ENCODE assay signal across 10 mouse cellular contexts in the genomic region with DNA sequence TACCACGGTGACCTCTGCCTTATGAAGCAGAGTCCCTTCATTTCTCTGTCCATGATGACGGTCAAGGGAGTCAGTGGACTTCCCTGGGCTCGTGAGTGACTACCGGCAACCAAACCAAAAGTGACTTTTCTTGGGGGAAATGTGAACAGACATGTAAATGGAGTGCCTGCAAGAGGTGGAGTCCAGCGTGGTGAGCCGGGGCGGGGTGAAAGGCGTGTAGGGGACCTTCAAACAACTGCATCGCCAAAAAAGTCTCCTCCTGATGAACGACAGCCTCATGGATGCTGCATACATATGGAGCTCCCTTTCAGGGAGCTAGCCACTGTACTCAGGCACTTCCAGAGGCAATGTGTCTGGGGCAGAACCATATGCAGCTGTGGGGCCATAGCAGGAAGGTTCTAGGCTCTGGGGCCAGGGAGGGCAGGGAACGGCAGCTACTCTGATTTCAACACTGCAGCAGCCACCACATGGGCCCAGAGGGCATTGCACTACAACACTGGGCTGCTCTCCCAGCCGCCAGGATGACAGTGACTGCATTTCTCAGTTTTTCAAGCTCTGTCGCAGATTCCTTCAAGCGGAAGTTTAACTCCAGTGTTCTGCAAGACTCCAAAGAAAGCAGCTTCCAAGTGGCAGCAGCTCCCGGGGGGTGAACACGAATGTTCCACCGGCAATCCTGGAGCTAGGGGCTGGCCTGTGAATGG. TPM values are rescaled to one million over a fixed set of nuclear protein-coding genes. Genes with fewer than 3 reads are reported as not detected.
DNase-seq lines count a peak whose midpoint lies in the region; ATAC-seq and TF ChIP-seq lines count a peak whose summit lies in the region.
"Had no signal": no experiment of that assay in that cellular context is flagged by ENCODE, and none has a peak within 500 bp of the region (broad histone marks: within the 10 kb centered on the region; RNA-seq: fewer than 3 reads in every experiment).

No protein-coding gene starts in this region.

- no peaks in the 10 kb centered on the region for H3K27me3 ChIP-seq in lung, embryonic 16.5 days (ENCODE audit: control insufficient read depth, insufficient read depth, low read depth, low read length)
- peaks cover 5% of the 10 kb centered on the region for H3K27me3 ChIP-seq in hindbrain, embryonic 12.5 days

- H3K4me1 ChIP-seq in lung, embryonic 16.5 days (replicated peaks; ENCODE audit: control insufficient read depth, insufficient read depth, low read length): peaks cover 28% of the 10 kb centered on the region
- H3K4me1 ChIP-seq in hindbrain, embryonic 12.5 days: peaks cover 28% of the 10 kb centered on the region
- H3K4me1 ChIP-seq in olfactory bulb, adult 2 months (ENCODE audit: control insufficient read depth, insufficient read depth, low read length): peaks cover 55% of the 10 kb centered on the region

- no peak overlapping the region for H3K27ac ChIP-seq in lung, embryonic 16.5 days (ENCODE audit: low read length)
- 0 out of 2 replicates have a peak overlapping the region, but pooled peaks have one; percentile 35 for H3K27ac ChIP-seq in hindbrain, embryonic 12.5 days
- H3K27ac ChIP-seq in olfactory bulb, adult 2 months (ENCODE audit: insufficient read depth, low read depth, low read length): peak overlapping the region; percentile 22; the same call in 1 of the 2 replicates
- H3K27ac ChIP-seq: macrophage had no signal

- 64% methylated on average over 17 of the region's 17 CpGs for WGBS in lung, embryonic 16.5 days
- 63% methylated on average over 17 of the region's 17 CpGs for WGBS in hindbrain, embryonic 12.5 days
- 62% methylated on average over 17 of the region's 17 CpGs for WGBS in olfactory bulb, adult 2 months

- peak; percentile 37 for DNase-seq in embryo, embryonic 10 days (ENCODE audit: low spot score)
- no peak for DNase-seq in embryo, embryonic 9.5 days (ENCODE audit: extremely low spot score)
- DNase-seq in lung, postnatal 25 days (ENCODE audit: low spot score): no peak
- DNase-seq in spleen, postnatal 4 days (ENCODE audit: low spot score in 2 of 2): no peak
- no peak for DNase-seq in kidney, adult 11 months
- DNase-seq: thymus, postnatal 14 days had no signal

- no peak overlapping the region for H3K4me3 ChIP-seq in lung, embryonic 16.5 days (ENCODE audit: low read length)
- H3K4me3 ChIP-seq in hindbrain, embryonic 12.5 days: no peak overlapping the region
- H3K4me3 ChIP-seq in olfactory bulb, adult 2 months (ENCODE audit: insufficient read depth, low read depth, low read length): no peak overlapping the region

- no peaks in the 10 kb centered on the region for H3K9me3 ChIP-seq in lung, embryonic 16.5 days (ENCODE audit: control insufficient read depth, low read length)
- H3K9me3 ChIP-seq in hindbrain, embryonic 12.5 days (replicated peaks): no peaks in the 10 kb centered on the region

- 0 out of 2 replicates have a peak, but pooled peaks have one; percentile 5 for TF ChIP-seq CTCF in olfactory bulb, adult 2 months (IDR thresholded peaks at IDR 0.05; ENCODE audit: insufficient read depth, low read depth, low read length)

- no peaks in the 10 kb centered on the region for H3K36me3 ChIP-seq in lung, embryonic 16.5 days (ENCODE audit: control insufficient read depth, insufficient read depth, low read length)
- H3K36me3 ChIP-seq in hindbrain, embryonic 12.5 days: no peaks in the 10 kb centered on the region

- no peak overlapping the region for H3K9ac ChIP-seq in lung, embryonic 16.5 days (ENCODE audit: low read length)
- no peak overlapping the region for H3K9ac ChIP-seq in hindbrain, embryonic 12.5 days

- ATAC-seq in lung, embryonic 16.5 days (ENCODE audit: low read depth): 0 out of 2 replicates have a peak, but pooled peaks have one; percentile 15
- ATAC-seq in hindbrain, embryonic 12.5 days (ENCODE audit: low FRiP score): no peak

- H3K4me2 ChIP-seq in lung, embryonic 16.5 days (ENCODE audit: low read depth, low read length): no peak overlapping the region
- H3K4me2 ChIP-seq in hindbrain, embryonic 12.5 days (replicated peaks): no peak overlapping the region

- TF ChIP-seq POLR2A in olfactory bulb, adult 2 months (IDR thresholded peaks at IDR 0.05; ENCODE audit: insufficient read depth, low read depth, low read length): no peak

RNA-seq across cellular contexts. Expression of gene Mgll, which starts 36.9 kb away (rescaled TPM):
- 73.2 and 79.8 TPM in 2 replicates for polyA plus RNA-seq in lung, embryonic 16.5 days (2015; fragmentation: Nextera tagmentation; extraction: Ambion mirVana)
- 6.5 and 9.7 TPM in 2 replicates for polyA plus RNA-seq in hindbrain, embryonic 12.5 days (2016; fragmentation: Nextera tagmentation; extraction: Ambion mirVana)
- polyA plus RNA-seq in olfactory bulb, adult 2 months (2012; ENCODE audit: insufficient read depth, insufficient read length, low replicate concordance, missing spikeins): not detected in 2 replicates
